Mouse (Mus musculus) Muller cell, postnatal 12 days (primary cell): Measurements from ENCODE around the gene Isl2.

Source experiments
- DNase-seq: peaks from one replicate; pipeline ENCODE4 v3.0.0-alpha.2; 2015; ENCODE audit errors: inconsistent ontology term

The Isl2 gene

DNA sequence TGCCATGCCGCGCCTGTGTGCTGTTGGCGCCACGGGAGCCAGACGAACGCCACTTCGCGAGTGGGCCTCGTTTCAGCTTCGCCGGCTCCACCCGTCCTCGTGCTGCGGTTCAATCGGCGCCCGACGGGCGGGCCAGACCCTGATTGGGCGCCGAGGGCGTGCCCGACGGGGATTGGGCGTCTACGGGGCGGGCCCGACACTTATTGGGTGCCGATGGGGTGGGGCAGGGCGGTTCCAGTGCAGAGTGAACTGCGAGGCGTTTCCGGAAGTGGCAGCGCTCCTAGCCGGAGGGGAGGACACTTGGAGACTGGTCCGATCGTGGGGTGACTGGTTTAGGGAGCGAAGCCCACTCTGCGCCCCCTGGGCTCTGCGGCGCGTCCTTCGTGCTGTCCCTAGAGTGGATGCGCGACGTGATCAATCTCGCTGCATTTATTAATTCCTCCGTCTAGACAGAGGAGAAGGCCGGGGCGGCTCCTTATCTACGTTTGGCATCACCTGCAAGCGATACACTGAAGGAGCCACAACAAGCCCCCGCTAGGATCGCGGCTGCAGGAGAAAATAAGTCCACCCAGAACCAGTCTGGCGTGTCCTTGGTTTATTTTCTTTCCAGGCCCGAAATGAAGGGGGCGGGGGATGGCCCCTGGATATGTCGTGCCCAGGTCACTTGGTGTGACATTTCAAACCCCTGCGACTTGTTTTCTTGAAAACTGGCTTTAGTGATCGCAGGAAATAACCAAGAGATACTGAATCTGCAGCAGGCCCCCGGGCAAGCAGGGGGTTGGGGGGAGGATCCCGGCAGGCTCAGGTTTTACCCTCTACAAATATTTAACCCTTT lies 7.9 kb downstream of the Isl2 start:
- DNase-seq = peak; percentile 47

GRCm38 (mm10) chr9:55548871-55549270 lies 10.4 kb downstream of the Isl2 start:
- DNase-seq = no peak

DNA sequence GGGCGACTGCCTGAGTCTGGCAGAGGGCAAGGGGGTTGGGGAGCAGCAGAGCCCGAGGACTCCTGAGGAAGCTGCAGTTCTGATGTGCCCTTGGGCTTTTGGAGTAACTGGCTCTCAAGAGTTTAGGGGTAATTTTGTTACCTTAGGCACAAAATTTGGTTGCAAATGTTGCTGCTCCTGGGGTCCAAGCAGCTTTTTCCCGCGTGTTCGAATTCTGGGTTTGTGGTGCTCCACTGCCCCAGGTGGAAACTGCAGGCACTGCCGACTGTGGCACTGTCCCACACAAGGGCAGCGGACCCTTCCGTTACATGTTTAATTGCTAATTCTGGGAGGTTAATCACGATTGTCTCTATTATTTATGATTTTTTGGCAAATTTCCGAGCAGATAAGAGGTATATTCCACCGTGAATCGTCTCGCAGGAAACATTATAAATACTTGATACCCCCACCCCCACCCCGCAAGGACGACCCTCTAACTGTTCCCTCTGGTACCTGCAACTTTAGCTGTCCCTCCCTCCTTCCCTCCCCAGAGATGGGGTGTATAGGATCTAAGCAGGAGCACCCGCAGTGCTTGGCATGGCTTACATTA lies 10.9 kb downstream of the Isl2 start:
- no peak for DNase-seq

DNA sequence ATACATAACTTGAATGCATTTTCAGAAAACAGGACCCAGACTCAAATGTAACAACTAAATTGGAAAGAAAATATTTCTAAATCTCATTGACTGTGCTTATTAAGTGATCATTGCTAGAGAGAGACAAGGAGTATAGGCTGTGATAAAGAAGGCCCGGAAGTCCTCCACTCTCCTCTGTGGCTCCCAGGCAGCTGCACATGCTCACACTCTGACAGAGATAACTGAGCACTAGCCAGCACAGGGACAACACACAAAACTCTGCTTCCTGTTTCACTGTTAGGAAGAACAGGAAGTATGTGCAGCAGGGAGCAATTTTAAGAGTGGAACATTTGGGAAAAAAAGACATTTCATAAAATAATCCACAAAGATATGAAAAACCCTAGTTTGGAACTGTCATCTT lies 16.5 kb downstream of the Isl2 start:
- DNase-seq = no peak

- no peak for DNase-seq
Measured at GRCm38 (mm10) chr9:55560960-55561359, 22.5 kb downstream of the Isl2 start.

GRCm38 (mm10) chr9:55568466-55569159 lies 30.1 kb downstream of the Isl2 start:
- DNase-seq = no peak

DNA sequence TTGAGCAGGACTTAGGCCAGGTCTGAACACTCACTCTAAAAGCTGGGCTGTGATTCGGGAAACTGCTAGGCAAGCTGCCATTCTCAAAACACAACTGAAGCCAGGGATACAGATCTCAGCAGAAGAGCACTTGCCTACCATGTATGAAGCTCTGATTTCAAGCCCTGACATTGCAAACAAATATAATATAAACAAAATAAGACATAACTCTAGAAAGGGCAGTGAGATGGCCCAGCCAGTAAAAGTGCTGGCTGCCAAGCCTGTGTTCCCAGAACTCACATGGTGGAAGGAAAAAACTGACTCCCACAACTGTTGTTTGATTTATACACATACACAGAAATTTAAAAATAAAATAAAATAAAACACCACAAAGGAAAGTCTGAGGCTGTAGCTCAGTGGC lies 32.6 kb downstream of the Isl2 start:
- DNase-seq = no peak

DNA sequence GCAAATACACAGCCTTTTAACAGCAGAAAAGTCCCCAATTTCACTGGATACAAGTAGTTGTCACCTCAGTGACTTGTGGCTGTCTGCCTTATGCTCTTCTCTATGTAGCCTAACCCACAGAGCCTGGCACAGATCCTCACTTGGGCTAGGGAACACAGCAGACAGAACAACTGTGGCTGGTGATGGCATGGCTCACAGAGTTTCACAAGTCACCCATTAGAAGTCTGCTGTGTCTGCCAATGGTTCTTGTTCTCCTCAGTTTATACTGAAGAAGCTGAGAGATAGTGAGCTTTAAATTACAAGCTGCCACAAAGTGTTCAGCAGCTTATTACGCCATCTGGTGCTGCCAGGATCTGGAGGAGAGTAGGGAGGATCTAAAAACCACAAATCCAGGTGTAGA lies 38.1 kb downstream of the Isl2 start:
- DNase-seq = no peak

DNA sequence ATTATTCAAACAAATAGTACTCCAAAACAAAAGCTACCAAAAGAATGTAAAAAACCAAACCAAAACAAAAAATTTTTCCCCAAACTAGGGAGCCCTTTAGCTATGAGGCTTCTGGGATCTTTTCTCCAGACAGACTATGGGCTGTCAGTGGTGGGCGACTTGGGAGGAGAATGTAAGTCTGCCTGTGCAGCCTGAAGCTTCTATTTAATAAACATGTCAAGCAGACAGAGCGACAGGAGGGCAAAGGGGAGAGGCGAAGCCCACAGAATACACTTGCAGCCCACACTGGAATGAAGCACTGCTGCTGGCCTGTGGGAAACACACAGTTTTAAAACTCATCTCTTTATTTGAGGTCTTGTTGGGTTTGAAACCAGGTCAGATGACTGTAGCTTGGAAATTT lies 42.9 kb downstream of the Isl2 start:
- DNase-seq = no peak

- no peak for DNase-seq
Measured at GRCm38 (mm10) chr9:55586141-55586540, 47.7 kb downstream of the Isl2 start.
